Mouse (Mus musculus) lung, postnatal 36 days (tissue): ENCODE data around the gene Sytl2.

Experiments
- DNase-seq: peaks from one replicate; pipeline ENCODE4 v3.0.0; 2022; ENCODE audit warnings: mixed read lengths

Sytl2 gene

DNA sequence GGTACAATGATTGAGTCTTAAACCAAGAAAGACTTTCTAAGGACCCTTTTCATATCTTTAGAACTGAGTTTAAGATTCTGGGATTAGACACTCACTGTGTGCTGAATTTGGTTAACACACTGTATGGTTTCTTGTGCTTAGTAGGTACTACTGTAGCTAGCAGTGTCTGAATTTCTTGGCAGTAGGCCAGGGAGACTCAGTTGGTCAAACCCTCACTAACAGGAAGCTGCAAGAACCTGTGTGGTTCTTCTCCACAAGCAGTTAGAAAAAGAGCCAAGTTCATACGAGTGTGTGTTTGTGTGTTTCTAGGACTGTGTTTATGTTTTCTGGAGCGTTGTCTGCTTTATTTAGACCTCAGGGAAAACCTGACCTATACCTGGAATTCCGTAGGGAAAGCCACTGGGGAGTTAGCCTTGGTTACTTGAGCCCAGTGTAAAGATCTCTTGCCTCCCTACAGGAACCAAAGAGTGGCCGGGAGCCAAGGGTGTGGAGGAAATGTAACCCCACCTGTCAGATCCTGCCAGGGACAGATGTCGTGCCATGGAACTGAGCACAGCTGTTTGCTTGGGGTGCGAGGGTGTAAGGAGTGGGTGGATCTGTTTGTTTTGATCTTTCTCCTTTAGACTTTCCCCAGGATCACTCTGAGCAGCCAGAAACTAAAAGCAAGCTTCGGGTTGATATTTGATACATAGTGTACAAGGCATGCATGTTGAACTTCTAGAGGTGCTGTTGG lies 10.3 kb downstream of the Sytl2 start:
- peak; percentile 58 for DNase-seq

DNA sequence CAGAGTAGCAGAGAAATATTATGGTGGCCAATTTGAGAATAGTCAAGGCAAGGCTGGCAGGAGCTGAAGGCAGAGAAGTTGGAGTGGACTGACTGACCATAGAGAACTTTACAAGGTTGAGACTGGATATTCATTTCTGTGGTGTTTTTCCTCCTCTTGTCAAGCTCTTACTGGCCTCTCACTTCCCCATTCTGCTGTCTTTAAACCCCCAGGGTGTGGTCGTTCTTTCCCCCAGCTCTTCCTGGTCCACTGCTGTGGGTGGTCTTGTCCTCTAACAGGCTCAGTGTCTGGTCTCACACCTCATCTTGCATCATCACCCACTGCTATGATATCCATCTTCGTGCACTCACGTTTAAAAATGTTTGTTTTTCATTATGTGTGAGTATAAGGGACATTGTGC lies 11.4 kb downstream of the Sytl2 start:
- DNase-seq: no peak

DNA sequence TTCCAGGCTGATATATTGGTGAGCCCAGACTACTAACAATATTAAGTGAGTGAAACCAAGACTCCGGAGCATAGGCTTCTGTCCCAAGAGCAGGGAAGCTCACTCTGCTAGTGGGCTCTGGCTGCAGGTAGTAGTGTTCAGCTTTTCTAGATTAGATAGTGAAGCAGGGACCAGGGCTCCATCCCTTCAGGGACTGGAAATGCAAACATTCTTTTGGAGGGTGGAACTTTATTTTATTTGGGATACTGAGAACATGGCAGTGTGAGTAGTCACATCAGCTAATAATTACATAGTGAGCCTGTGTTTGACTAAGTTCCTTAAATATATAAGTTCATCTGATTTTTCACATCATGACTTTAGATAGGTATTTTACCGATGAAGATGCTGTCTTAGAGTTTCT lies 14.8 kb downstream of the Sytl2 start:
- no peak for DNase-seq

DNA sequence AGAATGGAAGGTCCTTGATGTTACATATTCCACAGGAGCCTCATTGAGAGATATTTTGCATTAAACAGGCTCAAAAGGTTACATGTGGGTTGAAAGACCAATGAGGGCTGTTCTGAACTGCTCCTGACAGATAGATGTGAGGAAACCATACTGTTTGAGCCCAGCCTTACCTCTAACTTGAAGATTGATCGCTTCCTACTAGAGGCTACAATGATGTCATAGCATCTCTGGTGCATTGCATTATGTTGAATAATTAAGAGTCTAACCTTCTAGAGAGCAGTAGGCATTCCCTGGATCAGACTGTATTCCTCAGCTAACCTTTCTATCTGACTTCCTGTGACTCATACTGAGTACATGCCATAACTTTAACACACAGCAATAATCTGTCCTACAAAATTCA lies 17.4 kb downstream of the Sytl2 start:
- DNase-seq: no peak

DNA sequence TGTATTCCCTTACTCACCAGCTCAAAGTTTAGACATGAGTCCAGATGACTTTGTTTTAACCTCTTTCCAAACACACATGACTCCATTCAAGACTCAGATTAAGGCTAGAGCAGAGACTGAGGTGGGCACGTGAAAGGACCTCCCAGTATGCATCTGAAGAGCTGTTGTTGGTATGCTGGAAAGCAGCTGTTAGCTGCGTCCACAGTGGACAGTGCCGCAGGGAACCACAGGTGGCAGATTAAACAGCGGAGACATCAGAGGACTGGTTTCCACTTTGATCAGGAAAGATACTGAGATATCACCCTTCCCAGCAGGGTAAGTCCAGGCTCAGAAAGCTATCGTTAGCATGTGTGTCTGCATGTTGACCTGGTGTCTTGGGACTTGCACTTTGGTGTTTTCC lies 18.1 kb downstream of the Sytl2 start:
- DNase-seq: no peak

DNA sequence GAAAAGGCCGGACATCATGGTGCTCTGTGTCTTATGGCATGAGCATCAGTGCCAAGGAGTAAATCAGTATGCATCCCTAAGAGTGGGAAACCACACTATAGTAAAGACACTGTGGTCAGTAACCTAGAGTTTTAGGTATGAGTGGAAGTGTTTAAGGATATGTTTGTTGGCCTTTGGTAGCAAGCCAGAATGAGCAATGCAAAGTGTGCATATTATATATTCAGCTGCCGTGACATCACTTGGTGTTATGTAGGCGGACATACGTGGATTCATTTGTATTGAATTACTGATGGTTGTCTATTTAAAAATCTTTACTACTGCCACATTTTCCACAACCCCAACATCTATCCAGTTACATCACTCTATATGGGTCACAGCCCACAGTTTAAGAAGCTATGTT lies 23.1 kb downstream of the Sytl2 start:
- DNase-seq: no peak

DNA sequence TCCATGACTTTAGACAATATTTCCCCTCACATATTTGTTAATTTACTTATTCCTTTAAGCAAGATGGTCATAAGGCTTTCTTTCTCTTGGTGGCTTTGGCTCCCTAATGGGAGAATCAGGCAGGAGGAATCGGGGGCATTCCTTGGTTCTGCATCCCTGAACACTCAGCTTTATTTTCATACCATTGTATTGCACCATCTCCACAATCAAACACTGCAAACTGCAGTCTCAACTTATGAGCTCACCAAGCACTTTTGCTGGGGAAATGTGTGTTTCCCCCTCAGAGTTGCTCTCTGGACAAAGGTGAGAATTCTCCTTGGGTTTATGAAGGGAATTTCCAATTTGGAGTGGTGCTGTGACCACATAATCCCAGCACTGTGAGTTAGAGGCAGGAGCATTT lies 28.1 kb downstream of the Sytl2 start:
- DNase-seq: no peak

DNA sequence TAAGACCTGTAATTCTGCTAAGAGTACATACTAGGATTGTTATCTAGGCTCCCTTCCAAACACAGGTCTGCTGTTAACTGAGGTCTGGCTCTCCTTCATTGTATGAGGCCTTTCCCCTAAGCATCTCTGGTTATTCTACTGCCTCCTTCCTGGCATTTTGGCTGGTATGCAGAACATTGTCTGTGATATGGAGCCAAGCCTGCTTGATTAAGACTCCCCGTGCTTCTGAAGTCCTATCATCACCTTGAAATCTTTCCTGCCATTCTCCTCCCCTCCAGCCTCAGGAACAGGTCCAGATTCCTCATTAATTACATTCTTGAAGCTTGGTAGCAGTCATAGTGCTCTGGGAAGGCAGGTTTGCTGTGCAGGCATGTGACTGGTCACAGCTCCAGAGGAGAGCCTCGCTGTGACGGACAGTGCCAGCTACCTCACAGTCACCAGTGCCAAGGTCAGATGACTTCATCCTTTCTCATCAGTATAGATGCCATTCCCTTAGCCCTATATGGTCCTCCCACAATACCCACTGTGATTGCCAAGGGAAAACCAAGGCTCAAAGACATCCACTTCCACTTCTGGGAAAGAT lies 30.5 kb downstream of the Sytl2 start:
- no peak for DNase-seq

DNA sequence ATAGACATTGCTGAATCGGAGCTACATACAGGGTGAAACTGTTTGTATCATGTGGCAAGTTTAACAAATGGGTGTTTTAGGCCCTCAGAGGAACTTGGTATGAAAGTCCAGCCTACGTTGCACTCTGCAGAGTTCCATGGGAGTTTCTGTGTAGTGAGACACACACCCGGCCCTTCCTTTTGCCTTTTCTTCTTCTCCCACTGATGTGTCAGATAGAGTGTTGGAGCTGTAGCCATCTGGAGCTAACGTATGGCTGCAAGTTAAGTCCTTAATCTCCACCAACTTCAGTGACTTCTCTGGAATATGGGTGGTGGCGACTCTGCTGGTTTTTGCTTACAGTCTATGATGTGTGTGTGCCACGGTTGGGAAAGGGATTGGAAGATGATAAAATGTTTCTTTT lies 32.3 kb downstream of the Sytl2 start:
- no peak for DNase-seq

DNA sequence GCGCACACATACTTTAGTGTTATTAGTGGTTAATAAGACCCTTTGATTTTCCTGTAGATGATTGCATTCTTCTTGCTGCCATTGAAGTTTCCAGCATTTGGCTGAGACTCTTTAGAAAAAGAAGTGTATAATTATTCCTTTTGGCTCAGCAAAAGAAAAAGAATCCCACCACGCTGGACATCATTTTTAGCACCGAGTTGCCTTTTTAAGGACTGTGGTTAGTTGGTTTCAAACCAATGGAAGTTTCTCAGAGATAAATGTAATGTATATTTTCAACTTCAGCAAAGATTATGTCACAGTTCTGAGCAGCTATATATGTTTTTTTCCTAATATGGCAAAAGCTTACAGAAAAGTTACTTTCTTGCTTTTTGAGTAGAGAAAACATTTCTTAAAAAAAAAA lies 32.8 kb downstream of the Sytl2 start:
- no peak for DNase-seq

DNA sequence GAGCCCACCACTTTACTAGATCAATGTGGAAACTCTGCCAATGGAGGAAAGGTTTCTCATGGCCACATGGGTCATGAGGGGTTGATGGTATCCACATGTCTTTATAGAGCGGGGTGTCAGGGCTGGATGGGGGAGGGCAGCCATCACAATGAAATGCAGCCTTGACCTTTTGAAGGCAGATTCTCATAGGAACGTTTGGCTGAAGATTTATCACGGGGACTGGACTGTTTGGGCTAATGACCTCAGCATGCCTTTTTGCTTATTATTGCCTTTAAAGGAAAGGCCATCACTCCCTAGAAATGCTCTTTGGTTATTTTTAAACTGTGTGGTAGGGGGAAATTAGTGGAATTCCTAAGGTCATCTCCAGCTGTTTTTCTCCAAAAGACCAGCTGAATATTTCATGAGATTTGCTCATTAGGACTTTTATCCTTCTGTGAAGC lies 33.7 kb downstream of the Sytl2 start:
- no peak for DNase-seq

DNA sequence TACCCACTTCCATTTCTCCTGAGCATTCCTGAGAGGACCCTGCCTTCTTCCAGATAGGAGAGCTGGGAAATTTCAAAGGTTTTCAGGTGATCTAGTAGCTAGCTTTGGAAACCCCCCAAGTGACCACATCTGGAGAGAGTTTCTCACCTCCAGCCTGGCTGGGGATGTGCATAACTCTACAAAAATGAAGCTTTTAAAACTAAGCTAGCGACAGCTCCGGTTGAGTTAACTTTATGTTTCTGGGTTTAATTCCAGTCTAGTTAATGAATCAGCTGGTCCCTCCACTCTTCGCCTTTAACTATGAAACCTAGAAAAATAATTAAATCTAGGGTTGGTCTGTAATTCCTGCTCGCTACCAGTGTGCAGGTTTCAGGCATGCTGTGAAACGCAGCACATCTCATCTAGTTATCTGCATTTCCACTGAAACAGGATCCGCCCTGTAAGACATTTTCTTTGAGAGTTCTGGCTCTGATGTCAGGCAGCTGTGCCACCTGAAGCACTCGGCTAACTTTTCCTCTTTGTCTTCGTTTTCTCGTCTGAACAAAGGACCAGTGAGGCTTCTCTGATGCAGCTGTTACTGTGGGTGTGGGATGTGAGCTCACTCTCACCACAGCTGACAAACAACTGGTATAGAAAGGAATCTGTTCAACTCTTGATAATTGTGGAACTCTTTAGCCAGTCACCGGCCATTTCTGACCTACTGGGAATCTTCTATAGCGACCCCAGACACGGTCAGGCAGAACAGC lies 39.3 kb downstream of the Sytl2 start:
- DNase-seq: no peak

DNA sequence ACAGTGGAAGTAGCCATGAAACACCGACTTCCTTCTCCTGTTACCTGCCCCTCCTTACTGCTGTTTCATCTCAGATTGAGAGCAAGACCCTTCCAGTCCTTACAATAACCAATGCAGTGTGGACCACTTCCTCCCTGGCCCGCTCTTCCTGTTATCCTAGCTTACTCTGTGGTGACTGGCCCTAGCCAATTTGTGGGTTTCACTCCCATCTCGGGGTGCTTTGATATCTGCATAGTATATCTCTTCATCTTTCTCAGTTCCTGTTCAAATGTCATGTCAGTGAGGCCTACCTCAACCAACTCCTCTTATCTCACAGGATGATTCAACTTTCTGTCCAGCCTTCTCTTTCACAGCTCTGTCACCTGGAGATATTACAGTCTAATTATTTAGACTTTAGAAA lies 42.9 kb downstream of the Sytl2 start:
- DNase-seq: no peak

DNA sequence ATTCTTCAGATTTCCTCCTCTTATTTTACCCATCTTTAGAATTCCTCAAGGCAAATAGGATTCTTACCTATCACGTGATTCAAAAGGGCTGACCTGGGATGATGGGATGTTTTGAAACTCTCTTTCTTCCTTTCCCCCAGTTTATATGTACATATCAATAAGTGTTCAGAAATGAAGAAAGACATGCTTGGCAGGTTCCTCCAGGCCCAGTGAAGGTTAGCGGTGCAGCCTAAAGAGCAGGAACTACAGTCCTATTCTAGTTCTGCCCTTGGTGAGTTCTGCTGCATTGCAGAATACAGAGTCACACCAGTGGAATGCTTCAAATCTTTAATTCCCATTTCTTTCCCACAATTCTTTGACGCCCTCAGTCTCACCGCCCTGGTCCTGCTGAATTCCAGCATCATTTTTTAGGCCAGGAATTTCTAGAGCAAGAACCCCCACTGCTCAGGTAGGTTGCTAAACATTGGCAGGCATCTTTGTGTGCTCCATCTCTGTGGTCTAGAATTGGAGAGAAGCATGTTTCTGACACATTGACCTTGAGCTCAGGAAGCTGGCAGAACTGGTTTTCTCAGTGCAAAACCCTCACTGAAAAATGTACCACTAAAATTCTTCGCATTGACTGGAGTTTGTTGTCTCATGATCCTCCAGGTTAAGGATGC lies 45.9 kb downstream of the Sytl2 start:
- DNase-seq: peak; percentile 25

DNA sequence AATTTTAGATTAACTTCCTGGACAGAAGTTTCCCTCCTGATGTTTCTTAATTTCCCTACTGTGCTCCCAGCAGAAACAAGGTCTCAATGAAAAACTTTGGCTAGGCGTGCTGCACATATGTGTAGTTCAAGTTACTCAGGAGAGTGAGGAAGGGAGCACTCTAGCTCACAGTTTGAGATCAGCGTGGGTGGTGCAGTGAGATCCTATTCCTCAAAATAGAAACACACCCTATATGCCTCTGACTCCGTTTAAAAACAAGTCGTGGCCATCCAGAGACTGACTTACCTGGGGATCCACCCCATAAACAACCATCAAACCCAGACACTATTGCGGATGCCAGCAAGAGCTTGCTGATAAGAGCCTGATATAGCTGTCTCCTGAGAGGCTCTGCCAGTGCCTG lies 47.0 kb downstream of the Sytl2 start:
- DNase-seq: no peak

DNA sequence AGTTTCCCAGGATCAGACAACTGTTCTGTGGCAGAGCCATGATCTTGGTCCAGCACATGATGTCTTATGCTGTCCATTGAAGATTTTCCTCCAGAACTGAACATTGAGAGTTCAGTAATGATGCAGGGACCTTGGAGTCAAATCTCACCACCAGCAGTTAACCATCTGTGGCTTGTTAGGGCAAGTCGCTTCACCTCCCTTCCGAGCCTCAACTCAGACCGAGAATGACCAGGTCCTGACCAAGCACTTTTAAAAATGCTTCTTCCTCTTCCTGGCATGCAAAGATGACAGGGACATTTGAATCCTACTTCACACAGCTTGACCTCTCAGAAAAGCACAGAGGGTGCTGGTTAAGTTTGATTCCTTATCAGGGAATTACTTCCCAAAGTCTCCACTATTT lies 50.1 kb downstream of the Sytl2 start:
- DNase-seq: no peak

DNA sequence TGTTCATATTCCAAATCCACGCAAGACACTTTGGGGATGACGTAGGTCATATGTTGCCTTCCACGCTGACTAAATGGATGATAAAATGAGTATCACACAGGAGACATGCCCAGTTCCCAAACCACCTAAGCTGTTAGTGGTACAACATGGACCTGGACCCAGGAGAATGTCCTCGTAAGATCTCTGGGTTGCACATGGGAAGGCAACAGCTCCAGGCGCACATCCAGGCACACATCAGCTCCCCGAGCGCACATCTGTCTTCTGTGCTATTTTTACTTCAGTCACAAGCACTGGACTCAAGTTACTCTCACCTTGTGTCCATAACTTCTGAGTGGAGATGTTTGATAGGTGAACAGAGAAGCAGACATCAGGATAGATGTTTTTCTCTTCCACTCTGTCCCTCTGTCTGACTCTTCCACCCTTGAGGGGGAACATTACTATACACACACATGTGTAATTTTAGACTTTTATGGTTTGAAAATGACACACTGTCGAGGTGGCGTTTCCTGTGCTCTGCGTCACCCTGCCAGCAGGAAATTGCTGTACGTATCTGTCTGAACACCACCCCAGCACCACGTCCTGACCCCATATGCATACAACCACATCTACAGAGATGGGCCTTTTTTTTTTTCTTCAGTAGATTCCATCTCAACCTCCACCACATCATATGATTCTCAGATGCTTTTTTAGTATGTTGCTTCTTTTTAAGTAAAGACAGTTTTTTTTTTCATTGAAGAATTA lies 51.6 kb downstream of the Sytl2 start:
- no peak for DNase-seq

DNA sequence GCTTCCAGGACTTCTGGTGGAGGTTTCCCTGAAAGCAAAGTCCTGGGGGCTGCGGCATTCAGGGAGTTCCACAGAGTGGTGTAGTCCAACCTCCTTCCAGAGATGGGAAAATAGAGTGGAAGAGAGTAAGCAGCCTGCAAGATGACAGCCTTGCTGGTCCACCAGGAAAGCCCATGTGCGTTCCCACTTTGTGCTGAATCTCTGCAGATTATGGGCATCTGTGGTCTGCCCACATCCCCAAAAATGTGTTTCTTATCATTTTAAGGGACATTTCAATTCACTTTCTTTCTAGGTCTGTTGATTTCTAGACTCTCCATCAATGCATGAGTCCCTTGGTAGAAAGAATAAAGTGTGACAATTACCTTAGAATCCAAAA lies 52.2 kb downstream of the Sytl2 start:
- no peak for DNase-seq

DNA sequence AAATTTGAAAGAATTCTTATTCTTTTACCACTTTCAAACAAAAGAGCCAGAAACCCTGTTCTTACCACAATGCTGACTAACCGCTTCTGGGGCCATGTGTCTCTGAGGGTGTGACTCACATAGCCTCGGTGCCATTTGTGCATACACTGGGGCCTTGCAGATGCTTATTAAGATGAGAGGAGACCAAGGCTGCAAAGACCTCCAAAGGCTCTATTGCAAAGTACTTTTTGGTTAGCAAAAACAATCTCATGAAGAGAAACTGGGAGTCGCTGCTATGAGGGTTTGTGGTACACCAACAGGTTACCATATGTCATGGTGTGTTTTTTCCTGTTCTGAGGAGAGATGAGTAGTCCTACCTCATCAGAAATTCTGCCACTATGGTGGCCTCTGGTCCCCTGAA lies 53.4 kb downstream of the Sytl2 start:
- no peak for DNase-seq

DNA sequence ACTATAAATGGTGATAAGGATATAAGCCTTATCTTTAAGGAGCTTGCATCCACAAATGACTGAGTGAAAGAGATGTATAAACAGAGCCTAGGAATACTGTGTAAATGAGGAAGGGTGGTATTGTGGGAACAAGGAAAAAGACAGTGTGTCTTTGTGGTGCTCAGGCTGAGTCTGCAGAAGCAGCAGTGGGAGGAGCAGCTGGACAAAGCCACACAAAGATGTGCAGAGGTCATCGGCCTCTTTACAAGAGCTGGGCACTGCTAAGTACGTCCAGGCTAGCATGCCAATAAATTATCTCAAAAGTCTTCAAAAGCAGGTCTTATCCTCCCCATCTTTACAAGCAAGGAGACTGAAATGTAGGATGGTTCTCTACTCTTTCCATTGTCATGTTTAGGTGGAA lies 53.9 kb downstream of the Sytl2 start:
- no peak for DNase-seq

DNA sequence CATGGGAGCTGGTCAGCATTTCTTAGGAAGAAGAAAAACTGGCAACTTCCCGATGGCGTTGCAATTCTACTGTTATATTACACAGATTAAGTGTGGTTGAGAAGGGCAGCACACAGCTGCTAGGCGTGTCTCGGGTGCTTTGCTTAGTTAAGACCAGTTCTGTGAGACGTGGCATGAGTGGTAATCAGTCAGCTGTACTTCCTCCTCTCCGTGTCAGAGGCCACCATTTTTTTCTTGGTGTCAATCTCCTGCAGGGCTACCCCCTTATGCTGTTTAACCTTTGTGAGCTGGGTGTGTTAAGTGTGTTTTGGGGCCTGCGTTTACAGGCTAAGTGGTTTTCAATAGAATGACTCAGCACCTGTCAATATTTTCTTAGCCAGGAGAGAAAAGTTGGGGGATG lies 60.7 kb downstream of the Sytl2 start:
- DNase-seq: peak; percentile 42

DNA sequence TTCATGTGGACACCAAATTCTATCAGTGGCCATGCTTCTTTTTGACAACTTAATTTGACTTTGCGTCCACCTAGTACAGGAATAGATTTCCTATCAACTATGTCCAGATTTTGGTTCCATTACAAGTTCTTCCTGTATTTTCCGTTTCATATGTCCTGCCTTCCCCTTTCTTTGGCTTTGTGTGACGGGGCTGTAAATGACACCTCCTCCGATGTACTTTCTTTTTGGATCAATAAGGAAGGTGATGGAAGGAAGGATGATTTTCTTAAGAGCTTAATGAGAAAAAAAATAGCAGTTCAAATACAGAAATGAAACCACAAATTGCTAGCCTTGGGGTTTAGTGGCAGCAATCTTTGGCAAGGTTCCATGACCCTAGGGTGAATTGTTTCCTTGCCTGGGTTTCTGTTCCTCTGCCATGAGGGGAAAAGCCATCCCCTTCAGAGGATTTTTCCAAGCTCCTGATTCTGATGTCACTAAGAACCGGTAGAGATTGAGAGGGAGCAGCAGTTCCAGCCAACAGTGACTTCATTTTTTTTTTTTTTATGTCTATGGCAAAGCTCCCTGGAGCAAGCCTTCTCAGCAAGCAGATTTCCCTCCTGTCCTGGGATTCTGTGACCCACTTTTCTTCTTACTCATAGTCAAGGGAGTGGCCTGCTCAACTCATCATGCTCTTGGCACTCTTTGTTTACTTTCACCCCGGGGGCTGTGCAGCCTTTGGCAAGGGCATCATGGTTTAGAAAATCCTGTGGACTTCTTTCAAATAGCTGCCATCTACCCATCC lies 68.2 kb downstream of the Sytl2 start:
- DNase-seq: peak; percentile 59
